Mouse (Mus musculus) limb, embryonic 12.5 days (tissue): Measurements from ENCODE around the gene Mllt3. TPM values are rescaled to one million over a fixed set of nuclear protein-coding genes. Genes with fewer than 3 reads are reported as not detected.

Experiments used
- ATAC-seq: fragments of 200-750 bp; cut with Nextera tagmentation; 2 replicates; pipeline ENCODE4 v1.8.0; 2017; ENCODE audit warnings: low read depth, moderate TSS enrichment; ENCODE audit not compliant: insufficient number of reproducible peaks, insufficient read depth, low FRiP score, low TSS enrichment
- H3K27ac ChIP-seq: fragments of 300-500 bp; sonication (generic); 2 replicates; pipeline ENCODE4 v1.5.1; 2016; ENCODE audit warnings: mild to moderate bottlenecking, moderate library complexity
- H3K27me3 ChIP-seq: fragments of 300-500 bp; sonication (generic); 2 replicates; pipeline ENCODE4 v1.6.1; 2016; ENCODE audit warnings: mild to moderate bottlenecking, moderate library complexity
- H3K36me3 ChIP-seq: fragments of 300-500 bp; sonication (generic); 2 replicates; pipeline ENCODE4 v1.6.1; 2016; ENCODE audit warnings: mild to moderate bottlenecking, moderate library complexity
- H3K4me1 ChIP-seq: fragments of 300-500 bp; sonication (generic); replicated peaks from 2 replicates; pipeline ENCODE4 v1.6.1; 2016
- H3K4me2 ChIP-seq: fragments of 300-500 bp; sonication (generic); 2 replicates; pipeline ENCODE4 v1.6.1; 2016; ENCODE audit warnings: mild to moderate bottlenecking, moderate library complexity
- H3K4me3 ChIP-seq: fragments of 300-500 bp; sonication (generic); replicated peaks from 2 replicates; pipeline ENCODE4 v1.5.1; 2016; ENCODE audit warnings: mild to moderate bottlenecking
- H3K9ac ChIP-seq: fragments of 300-500 bp; sonication (generic); replicated peaks from 2 replicates; pipeline ENCODE4 v1.6.1; 2016; ENCODE audit warnings: mild to moderate bottlenecking, moderate library complexity
- H3K9me3 ChIP-seq: fragments of 300-500 bp; sonication (generic); 2 replicates; pipeline ENCODE4 v1.6.1; 2016; ENCODE audit warnings: mild to moderate bottlenecking, moderate library complexity
- WGBS: fragments of 180-500 bp; shearing (Covaris S2); methylation state at CpG from one replicate; pipeline ENCODE4 v1.1.7; 2016; 5-methylcytosine and 5-hydroxymethylcytosine counted together
- polyA plus RNA-seq: library from polyadenylated mRNA; unstranded; fragments of >200 nt; fragmentation: Nextera tagmentation; extraction: Ambion mirVana; gene quantifications from 2 replicates; pipeline ENCODE4 v1.2.1, GENCODE M21; 2016

The Mllt3 gene
- polyA plus RNA-seq: 63.8 and 64.5 TPM in 2 replicates

DNA sequence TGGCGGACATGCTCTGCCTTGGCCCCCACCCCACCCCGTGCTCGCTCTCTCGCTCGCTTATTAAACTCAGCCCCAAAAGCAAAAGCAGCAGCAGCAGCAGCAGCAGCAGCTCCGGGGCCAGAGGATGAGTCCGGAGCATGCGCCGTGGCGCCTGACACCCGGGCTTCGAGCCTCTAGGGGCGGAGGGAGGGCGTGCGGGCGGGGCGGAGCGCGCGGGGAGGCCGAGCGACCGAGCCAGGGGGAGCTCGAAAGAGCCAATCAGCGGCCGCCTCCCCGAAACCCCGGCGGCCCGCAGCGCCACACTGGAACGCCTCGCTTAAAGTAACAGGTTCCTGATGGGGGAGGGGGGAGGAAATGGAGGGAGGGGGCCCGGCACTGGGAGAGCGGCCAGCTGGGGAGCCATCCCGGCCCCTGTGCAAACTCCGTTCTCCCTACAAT lies at the start of gene Mllt3:
TSS of gene Mllt3 (minus strand) at position 149 of the 438 bp plus-strand sequence.
- peaks cover 10% of the 10 kb centered on the region; the same call in 1 of the 2 replicates for H3K27me3 ChIP-seq
- H3K36me3 ChIP-seq: no peaks in the 10 kb centered on the region
- peak within 1 kb of the TSS; percentile 98 for H3K27ac ChIP-seq
- H3K4me1 ChIP-seq: peaks cover 25% of the 10 kb centered on the region
- WGBS: under 1% methylated on average over 37 of the region's 37 CpGs
- no peaks in the 10 kb centered on the region for H3K9me3 ChIP-seq
- H3K9ac ChIP-seq: peak within 1 kb of the TSS; percentile 93
- ATAC-seq: peak; percentile 94
- H3K4me2 ChIP-seq: peak within 1 kb of the TSS; percentile 84
- H3K4me3 ChIP-seq: peak within 1 kb of the TSS; percentile 90

DNA sequence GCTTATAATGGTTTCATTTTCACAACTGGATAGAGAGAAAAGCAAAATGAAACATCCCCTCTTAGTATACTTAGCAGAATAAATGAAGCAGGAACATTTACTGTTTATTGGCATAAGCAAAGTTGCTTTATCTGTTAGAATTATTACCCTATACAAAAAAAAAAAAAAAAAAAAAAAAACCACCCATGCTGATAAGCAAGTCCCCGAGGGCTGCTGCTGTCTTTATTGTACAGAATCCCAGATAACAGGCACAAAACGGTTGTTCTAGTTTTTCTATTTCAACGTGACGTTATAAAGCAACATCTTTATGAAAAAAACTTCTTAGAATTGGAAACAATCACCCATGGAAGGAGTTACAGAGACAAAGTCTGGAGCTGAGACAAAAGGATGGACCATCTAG lies 49.2 kb upstream of the Mllt3 start:
- no peak for ATAC-seq
- H3K27me3 ChIP-seq: no peaks in the 10 kb centered on the region
- H3K9me3 ChIP-seq: no peaks in the 10 kb centered on the region
- H3K4me1 ChIP-seq: peaks cover 10% of the 10 kb centered on the region
- 92% methylated on average over 4 of the region's 4 CpGs for WGBS
- H3K9ac ChIP-seq: no peak overlapping the region
- no peak overlapping the region for H3K4me3 ChIP-seq
- H3K27ac ChIP-seq: no peak overlapping the region
- no peaks in the 10 kb centered on the region for H3K36me3 ChIP-seq
- no peak overlapping the region for H3K4me2 ChIP-seq

- H3K9me3 ChIP-seq: no peaks in the 10 kb centered on the region
- no peak for ATAC-seq
- no peaks in the 10 kb centered on the region for H3K27me3 ChIP-seq
- peaks cover 10% of the 10 kb centered on the region for H3K4me1 ChIP-seq
- no peak overlapping the region for H3K4me3 ChIP-seq
- H3K36me3 ChIP-seq: no peaks in the 10 kb centered on the region
- H3K27ac ChIP-seq: no peak overlapping the region
- H3K4me2 ChIP-seq: no peak overlapping the region
- WGBS: 94% methylated on average over 3 of the region's 3 CpGs
- H3K9ac ChIP-seq: no peak overlapping the region
Observed at GRCm38 (mm10) chr4:88081885-88082284, 48.7 kb upstream of the Mllt3 start.

DNA sequence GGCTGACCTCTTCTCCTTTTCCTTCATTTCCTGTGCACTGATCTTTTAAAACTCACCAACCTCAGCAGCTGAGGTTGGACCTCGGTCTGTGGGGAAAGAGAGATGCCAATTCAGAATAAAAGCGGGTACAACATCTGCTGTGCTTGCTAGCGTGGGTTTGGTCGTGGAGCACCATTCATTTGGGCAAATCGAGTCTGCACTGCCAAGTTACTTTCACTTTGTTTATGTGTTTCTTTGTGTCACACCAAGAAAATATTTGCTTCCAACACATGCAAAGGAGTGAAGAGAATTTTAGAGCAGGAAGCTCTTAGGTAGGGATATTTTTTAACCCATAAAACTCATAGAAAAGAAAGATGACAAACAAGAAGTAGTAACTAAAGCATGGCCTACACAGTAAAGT lies 48.3 kb upstream of the Mllt3 start:
- H3K4me2 ChIP-seq: no peak overlapping the region
- 62% methylated on average over 5 of the region's 5 CpGs for WGBS
- ATAC-seq: no peak
- no peak overlapping the region for H3K9ac ChIP-seq
- no peaks in the 10 kb centered on the region for H3K9me3 ChIP-seq
- H3K27ac ChIP-seq: no peak overlapping the region
- H3K4me1 ChIP-seq: peaks cover 10% of the 10 kb centered on the region
- no peak overlapping the region for H3K4me3 ChIP-seq
- H3K27me3 ChIP-seq: no peaks in the 10 kb centered on the region
- H3K36me3 ChIP-seq: no peaks in the 10 kb centered on the region

GRCm38 (mm10) chr4:88078983-88079382 lies 45.8 kb upstream of the Mllt3 start:
- H3K36me3 ChIP-seq: no peaks in the 10 kb centered on the region
- H3K27ac ChIP-seq: no peak overlapping the region
- no peaks in the 10 kb centered on the region for H3K9me3 ChIP-seq
- H3K4me1 ChIP-seq: peaks cover 8% of the 10 kb centered on the region
- no peak overlapping the region for H3K4me3 ChIP-seq
- no peak overlapping the region for H3K9ac ChIP-seq
- no peaks in the 10 kb centered on the region for H3K27me3 ChIP-seq
- H3K4me2 ChIP-seq: no peak overlapping the region
- WGBS: 65% methylated on average over 3 of the region's 3 CpGs
- no peak for ATAC-seq

- Histone ChIP-seq H3K4me3 (no peak overlapping the region), H3K36me3 (no peaks in the 10 kb centered on the region), H3K9ac (no peak overlapping the region), H3K27ac (no peak overlapping the region), H3K9me3 (no peaks in the 10 kb centered on the region), H3K4me2 (no peak overlapping the region), H3K4me1 (no peaks in the 10 kb centered on the region), H3K27me3 (no peaks in the 10 kb centered on the region)
- no peak for ATAC-seq
- 64% methylated on average over 2 of the region's 2 CpGs for WGBS
Observed at GRCm38 (mm10) chr4:88075388-88075787, 42.2 kb upstream of the Mllt3 start.

- no peaks in the 10 kb centered on the region for H3K4me1 ChIP-seq
- H3K9me3 ChIP-seq: no peaks in the 10 kb centered on the region
- no peaks in the 10 kb centered on the region for H3K36me3 ChIP-seq
- H3K27ac ChIP-seq: no peak overlapping the region
- no peak overlapping the region for H3K4me3 ChIP-seq
- no peaks in the 10 kb centered on the region for H3K27me3 ChIP-seq
- ATAC-seq: no peak
- no peak overlapping the region for H3K4me2 ChIP-seq
- H3K9ac ChIP-seq: no peak overlapping the region
- WGBS: 71% methylated on average over 8 of the region's 8 CpGs
Observed at GRCm38 (mm10) chr4:88046280-88046679, 13.1 kb upstream of the Mllt3 start.

- Histone ChIP-seq H3K36me3 (no peaks in the 10 kb centered on the region), H3K9ac (no peak overlapping the region), H3K4me3 (no peak overlapping the region), H3K4me1 (no peaks in the 10 kb centered on the region), H3K27ac (no peak overlapping the region), H3K9me3 (no peaks in the 10 kb centered on the region), H3K27me3 (no peaks in the 10 kb centered on the region), H3K4me2 (no peak overlapping the region)
- no peak for ATAC-seq
- 88% methylated on average over 4 of the region's 4 CpGs for WGBS
Observed at GRCm38 (mm10) chr4:88045151-88045550, 12.0 kb upstream of the Mllt3 start.

DNA sequence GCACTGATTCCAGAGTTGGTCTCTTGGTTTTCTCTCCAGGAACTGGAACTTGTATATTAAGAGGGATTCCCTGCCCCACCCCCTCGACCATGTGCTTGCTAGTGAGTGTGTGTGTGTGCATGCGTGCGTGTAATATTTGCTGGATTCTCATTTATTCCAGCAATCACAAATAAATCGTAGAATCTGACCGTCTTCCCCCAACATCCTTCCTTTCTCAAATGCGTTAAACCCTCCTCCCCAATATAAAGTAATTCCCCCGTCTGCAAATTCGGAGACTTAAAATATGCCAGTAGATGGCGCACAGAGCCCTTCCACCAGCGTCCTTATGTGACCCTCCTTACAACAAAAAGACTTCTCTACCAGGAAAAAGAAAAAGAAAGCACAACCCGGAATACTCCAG lies 2.2 kb upstream of the Mllt3 start:
- H3K9ac ChIP-seq: no peak overlapping the region
- H3K9me3 ChIP-seq: no peaks in the 10 kb centered on the region
- H3K4me3 ChIP-seq: peak overlapping the region; percentile 90; the same call in 1 of the 2 replicates
- peaks cover 10% of the 10 kb centered on the region; the same call in 1 of the 2 replicates for H3K27me3 ChIP-seq
- H3K4me1 ChIP-seq: peaks cover 16% of the 10 kb centered on the region
- ATAC-seq: no peak
- no peak overlapping the region for H3K27ac ChIP-seq
- no peaks in the 10 kb centered on the region for H3K36me3 ChIP-seq
- H3K4me2 ChIP-seq: peak overlapping the region; percentile 84
- 1% methylated on average over 11 of the region's 11 CpGs for WGBS

DNA sequence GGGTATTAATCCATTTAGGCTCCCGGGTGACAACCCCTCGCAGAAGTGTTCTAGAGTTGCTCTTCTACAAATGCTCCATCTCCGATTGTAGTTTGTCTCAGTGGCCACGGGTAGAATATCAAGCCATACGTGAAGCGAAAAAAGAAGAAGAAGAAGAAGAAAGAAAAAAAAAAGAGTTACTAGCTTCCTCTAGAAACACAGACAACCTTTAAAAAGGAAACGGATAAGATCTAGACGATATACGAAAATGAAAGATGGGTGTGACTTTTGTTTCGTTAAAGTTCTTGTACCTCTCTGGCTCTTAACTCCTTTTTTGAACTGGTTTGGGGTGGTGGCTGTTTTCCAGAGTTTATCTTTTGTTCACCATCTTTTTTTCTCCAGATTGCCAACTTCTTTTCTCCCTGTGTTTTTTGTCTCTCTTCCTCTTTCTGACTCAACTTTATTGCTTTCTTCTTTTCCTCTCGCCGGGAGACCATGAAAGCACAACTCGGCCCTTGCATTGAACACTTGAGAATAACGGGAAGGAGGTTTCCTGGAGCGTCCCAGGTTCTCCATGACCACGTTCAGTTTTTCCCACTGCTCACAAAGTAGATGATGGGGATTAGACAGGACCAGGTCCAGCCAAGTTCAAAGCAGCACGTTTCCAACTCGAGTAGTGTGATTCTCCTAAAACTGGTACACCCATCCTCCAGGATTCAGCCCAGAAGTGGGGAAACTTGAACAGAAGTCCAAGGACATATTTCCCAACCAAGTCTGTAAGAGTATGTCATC lies 1.4 kb upstream of the Mllt3 start:
- ATAC-seq: no peak
- Histone ChIP-seq H3K9ac (no peak overlapping the region), H3K9me3 (no peaks in the 10 kb centered on the region), H3K4me1 (peaks cover 19% of the 10 kb centered on the region), H3K27me3 (peaks cover 10% of the 10 kb centered on the region; the same call in 1 of the 2 replicates), H3K27ac (no peak overlapping the region), H3K36me3 (no peaks in the 10 kb centered on the region), H3K4me2 (peak overlapping the region; percentile 84), H3K4me3 (peak overlapping the region; percentile 90)
- 2% methylated on average over 18 of the region's 18 CpGs for WGBS

GRCm38 (mm10) chr4:88033729-88034386 lies 694 bp upstream of the Mllt3 start:
- WGBS: under 1% methylated on average over 25 of the region's 25 CpGs

More at GRCm38 (mm10) chr4:88033729-88034386, 694 bp upstream of the Mllt3 start:
- Histone ChIP-seq H3K4me3 (peak overlapping the region; percentile 90), H3K9me3 (no peaks in the 10 kb centered on the region), H3K9ac (peak overlapping the region; percentile 50), H3K4me2 (peak overlapping the region; percentile 84), H3K36me3 (no peaks in the 10 kb centered on the region), H3K27ac (peak overlapping the region; percentile 98), H3K27me3 (peaks cover 10% of the 10 kb centered on the region; the same call in 1 of the 2 replicates), H3K4me1 (peaks cover 25% of the 10 kb centered on the region)
- no peak for ATAC-seq
